Mouse (Mus musculus): ENCODE measurements around the gene Mrpl40.

Gene Mrpl40

GRCm38 (mm10) chr16:18828630-18829029, 48.0 kb downstream of the Mrpl40 start:
- no peak for DNase-seq

GRCm38 (mm10) chr16:18822925-18823324, 53.7 kb downstream of the Mrpl40 start:
- DNase-seq = no peak

GRCm38 (mm10) chr16:18822356-18822755, 54.3 kb downstream of the Mrpl40 start:
- DNase-seq = no peak

Data from cerebellum, postnatal 10 days (tissue).